Mouse (Mus musculus) stomach, embryonic 15.5 days (tissue): ENCODE measurements at regions not wholly inside any gene's neighbourhood (a gene's known extent, or its start where the extent isn't known, plus 50 kb on each side); places are given as distances from the start of the nearest gene placed in this dataset.
A peak's percentile ranks its signal among the peaks of the same experiment; 100 is the strongest.

Experiments
- ATAC-seq: fragments of 200-750 bp; cut with Nextera tagmentation; 2 replicates; pipeline ENCODE4 v1.8.0; 2017; ENCODE audit warnings: low read depth, moderate number of reproducible peaks, moderate TSS enrichment; ENCODE audit not compliant: insufficient read depth, low FRiP score
- H3K27ac ChIP-seq: fragments of 300-500 bp; sonication (generic); 2 replicates; pipeline ENCODE4 v1.5.1; 2015; ENCODE audit warnings: mild to moderate bottlenecking, inconsistent platforms
- H3K27me3 ChIP-seq: fragments of 300-500 bp; sonication (generic); replicated peaks from 2 replicates; pipeline ENCODE4 v1.6.1; 2015; ENCODE audit warnings: inconsistent platforms
- H3K36me3 ChIP-seq: fragments of 300-500 bp; sonication (generic); 2 replicates; pipeline ENCODE4 v1.6.1; 2015; ENCODE audit warnings: inconsistent platforms
- H3K4me1 ChIP-seq: fragments of 300-500 bp; sonication (generic); 2 replicates; pipeline ENCODE4 v1.6.1; 2015; ENCODE audit warnings: inconsistent platforms
- H3K4me2 ChIP-seq: fragments of 300-500 bp; sonication (generic); 2 replicates; pipeline ENCODE4 v1.6.1; 2015; ENCODE audit warnings: mild to moderate bottlenecking, inconsistent platforms
- H3K4me3 ChIP-seq: fragments of 300-500 bp; sonication (generic); replicated peaks from 2 replicates; pipeline ENCODE4 v1.5.1; 2015; ENCODE audit warnings: inconsistent platforms
- H3K9ac ChIP-seq: fragments of 300-500 bp; sonication (generic); 2 replicates; pipeline ENCODE4 v1.6.1; 2015; ENCODE audit warnings: inconsistent platforms
- H3K9me3 ChIP-seq: fragments of 300-500 bp; sonication (generic); 2 replicates; pipeline ENCODE4 v1.6.1; 2016; ENCODE audit warnings: inconsistent platforms
- WGBS: fragments of 180-500 bp; shearing (Covaris S2); methylation state at CpG from one replicate; pipeline ENCODE4 v1.1.7; 2015; 5-methylcytosine and 5-hydroxymethylcytosine counted together

- no peak for ATAC-seq
- Histone ChIP-seq H3K27ac (no peak overlapping the region), H3K4me2 (no peak overlapping the region), H3K9me3 (no peaks in the 10 kb centered on the region), H3K27me3 (no peaks in the 10 kb centered on the region), H3K36me3 (no peaks in the 10 kb centered on the region), H3K4me1 (0 out of 2 replicates have a peak, but pooled peaks cover 5% of the 10 kb centered on the region), H3K9ac (no peak overlapping the region), H3K4me3 (no peak overlapping the region)
- 78% methylated on average over 2 of the region's 2 CpGs for WGBS
Observed at GRCm38 (mm10) chr1:193578661-193579175, 208.6 kb upstream of the Camk1g start.

- no peaks in the 10 kb centered on the region for H3K9me3 ChIP-seq
- 0 out of 2 replicates have a peak, but pooled peaks cover 5% of the 10 kb centered on the region for H3K4me1 ChIP-seq
- no peak overlapping the region for H3K27ac ChIP-seq
- 55% methylated on average over 2 of the region's 2 CpGs for WGBS
- H3K27me3 ChIP-seq: no peaks in the 10 kb centered on the region
- H3K9ac ChIP-seq: no peak overlapping the region
- no peaks in the 10 kb centered on the region for H3K36me3 ChIP-seq
- ATAC-seq: no peak
- no peak overlapping the region for H3K4me2 ChIP-seq
- H3K4me3 ChIP-seq: no peak overlapping the region
Observed at GRCm38 (mm10) chr1:193577821-193578220, 207.7 kb upstream of the Camk1g start.

- WGBS: 8% methylated on average over 12 of the region's 12 CpGs
- Histone ChIP-seq H3K9ac (no peak overlapping the region), H3K36me3 (no peaks in the 10 kb centered on the region), H3K4me3 (no peak overlapping the region), H3K9me3 (no peaks in the 10 kb centered on the region), H3K4me1 (0 out of 2 replicates have a peak, but pooled peaks cover 5% of the 10 kb centered on the region), H3K27me3 (no peaks in the 10 kb centered on the region), H3K27ac (no peak overlapping the region), H3K4me2 (no peak overlapping the region)
- ATAC-seq: peak; percentile 69; the same call in 1 of the 2 replicates
Observed at GRCm38 (mm10) chr1:193575986-193576713, 206.1 kb upstream of the Camk1g start.

GRCm38 (mm10) chr1:193572827-193573226 lies 202.7 kb upstream of the Camk1g start:
- H3K27ac ChIP-seq: no peak overlapping the region
- H3K4me1 ChIP-seq: 0 out of 2 replicates have a peak, but pooled peaks cover 11% of the 10 kb centered on the region
- no peak for ATAC-seq
- H3K4me3 ChIP-seq: no peak overlapping the region
- no peaks in the 10 kb centered on the region for H3K27me3 ChIP-seq
- no peak overlapping the region for H3K4me2 ChIP-seq
- H3K36me3 ChIP-seq: no peaks in the 10 kb centered on the region
- H3K9ac ChIP-seq: no peak overlapping the region
- H3K9me3 ChIP-seq: no peaks in the 10 kb centered on the region
- WGBS: 74% methylated on average over 2 of the region's 2 CpGs

GRCm38 (mm10) chr1:193572411-193572810 lies 202.3 kb upstream of the Camk1g start:
- Histone ChIP-seq H3K36me3 (no peaks in the 10 kb centered on the region), H3K4me3 (no peak overlapping the region), H3K9ac (no peak overlapping the region), H3K4me2 (no peak overlapping the region), H3K27me3 (no peaks in the 10 kb centered on the region), H3K27ac (no peak overlapping the region), H3K4me1 (0 out of 2 replicates have a peak, but pooled peaks cover 11% of the 10 kb centered on the region), H3K9me3 (no peaks in the 10 kb centered on the region)
- no peak for ATAC-seq
- 78% methylated on average over 3 of the region's 3 CpGs for WGBS

- Histone ChIP-seq H3K9me3 (no peaks in the 10 kb centered on the region), H3K4me2 (no peak overlapping the region), H3K27ac (no peak overlapping the region), H3K27me3 (no peaks in the 10 kb centered on the region), H3K36me3 (no peaks in the 10 kb centered on the region), H3K4me1 (0 out of 2 replicates have a peak, but pooled peaks cover 10% of the 10 kb centered on the region), H3K4me3 (no peak overlapping the region), H3K9ac (no peak overlapping the region)
- no peak for ATAC-seq
Observed at GRCm38 (mm10) chr1:193571088-193571487, 201.0 kb upstream of the Camk1g start.

- H3K4me1 ChIP-seq: 0 out of 2 replicates have a peak, but pooled peaks cover 6% of the 10 kb centered on the region
- no peaks in the 10 kb centered on the region for H3K9me3 ChIP-seq
- no peak overlapping the region for H3K4me2 ChIP-seq
- WGBS: 38% methylated on average over 4 of the region's 4 CpGs
- peak overlapping the region; percentile 65 for H3K27ac ChIP-seq
- no peaks in the 10 kb centered on the region for H3K36me3 ChIP-seq
- H3K9ac ChIP-seq: no peak overlapping the region
- ATAC-seq: peak; percentile 22; the same call in 1 of the 2 replicates
- no peak overlapping the region for H3K4me3 ChIP-seq
- H3K27me3 ChIP-seq: no peaks in the 10 kb centered on the region
Observed at GRCm38 (mm10) chr1:193568586-193569174, 198.6 kb upstream of the Camk1g start.

- Histone ChIP-seq H3K4me1 (0 out of 2 replicates have a peak, but pooled peaks cover 6% of the 10 kb centered on the region), H3K4me3 (no peak overlapping the region), H3K4me2 (no peak overlapping the region), H3K27ac (peak overlapping the region; percentile 13; the same call in 1 of the 2 replicates), H3K36me3 (no peaks in the 10 kb centered on the region), H3K9ac (no peak overlapping the region), H3K27me3 (no peaks in the 10 kb centered on the region), H3K9me3 (no peaks in the 10 kb centered on the region)
- 58% methylated on average over 1 of the region's 1 CpGs for WGBS
- no peak for ATAC-seq
Observed at GRCm38 (mm10) chr1:193567217-193567616, 197.1 kb upstream of the Camk1g start.

- ATAC-seq: 0 out of 2 replicates have a peak, but pooled peaks have one; percentile 31
Observed at GRCm38 (mm10) chr1:193564225-193564624, 194.1 kb upstream of the Camk1g start.

GRCm38 (mm10) chr1:193562242-193562641 lies 192.1 kb upstream of the Camk1g start:
- WGBS: 82% methylated on average over 2 of the region's 2 CpGs

More at GRCm38 (mm10) chr1:193564225-193564624, 194.1 kb upstream of the Camk1g start:
- WGBS: 41% methylated on average over 3 of the region's 3 CpGs
- H3K9ac ChIP-seq: no peak overlapping the region
- H3K27ac ChIP-seq: no peak overlapping the region
- H3K27me3 ChIP-seq: no peaks in the 10 kb centered on the region
- no peaks in the 10 kb centered on the region for H3K36me3 ChIP-seq
- no peak overlapping the region for H3K4me2 ChIP-seq
- H3K4me3 ChIP-seq: no peak overlapping the region
- no peaks in the 10 kb centered on the region for H3K9me3 ChIP-seq
- 0 out of 2 replicates have a peak, but pooled peaks cover 5% of the 10 kb centered on the region for H3K4me1 ChIP-seq

GRCm38 (mm10) chr1:193558122-193558521 lies 188.0 kb upstream of the Camk1g start:
- Histone ChIP-seq H3K4me2 (no peak overlapping the region), H3K9ac (no peak overlapping the region), H3K36me3 (no peaks in the 10 kb centered on the region), H3K27me3 (no peaks in the 10 kb centered on the region), H3K4me1 (no peaks in the 10 kb centered on the region), H3K27ac (no peak overlapping the region), H3K9me3 (no peaks in the 10 kb centered on the region), H3K4me3 (no peak overlapping the region)
- WGBS: 32% methylated on average over 4 of the region's 4 CpGs
- ATAC-seq: no peak

More at GRCm38 (mm10) chr1:193562242-193562641, 192.1 kb upstream of the Camk1g start:
- Histone ChIP-seq H3K27ac (peak overlapping the region; percentile 45; the same call in 1 of the 2 replicates), H3K27me3 (no peaks in the 10 kb centered on the region), H3K4me3 (no peak overlapping the region), H3K36me3 (no peaks in the 10 kb centered on the region), H3K9me3 (no peaks in the 10 kb centered on the region), H3K9ac (no peak overlapping the region), H3K4me2 (no peak overlapping the region), H3K4me1 (no peaks in the 10 kb centered on the region)
- no peak for ATAC-seq

- Histone ChIP-seq H3K27me3 (no peaks in the 10 kb centered on the region), H3K9ac (no peak overlapping the region), H3K9me3 (no peaks in the 10 kb centered on the region), H3K36me3 (no peaks in the 10 kb centered on the region), H3K27ac (0 out of 2 replicates have a peak overlapping the region, but pooled peaks have one; percentile 5), H3K4me2 (no peak overlapping the region), H3K4me3 (no peak overlapping the region), H3K4me1 (no peaks in the 10 kb centered on the region)
- ATAC-seq: no peak
- WGBS: 76% methylated on average over 3 of the region's 3 CpGs
Observed at GRCm38 (mm10) chr1:193554731-193555130, 184.6 kb upstream of the Camk1g start.
